Mouse (Mus musculus) telencephalon, adult 2 months (tissue): ENCODE measurements at regions not wholly inside any gene's neighbourhood (a gene's known extent, or its start where the extent isn't known, plus 50 kb on each side); places are given as distances from the start of the nearest gene placed in this dataset.
"Not testable (repeated sequence)": the region's sequence is repeated elsewhere in the genome, so short reads cannot be mapped to it uniquely, and the experiment has no call there.

Experiments
- DNase-seq: peaks from one replicate; pipeline ENCODE4 v3.0.0-alpha.2; 2011; ENCODE audit warnings: low read depth, low spot score

GRCm38 (mm10) chr8:37237306-37237705, 243.9 kb downstream of the AI429214 start:
- no peak for DNase-seq

- DNase-seq: peak; percentile 32
Measured at GRCm38 (mm10) chr8:37239354-37239753, 245.9 kb downstream of the AI429214 start.

- DNase-seq: not testable (repeated sequence)
Measured at GRCm38 (mm10) chr8:37251234-37251633, 257.8 kb downstream of the AI429214 start.

GRCm38 (mm10) chr8:37291069-37291850, 297.9 kb downstream of the AI429214 start:
- peak; percentile 35 for DNase-seq
